Mouse (Mus musculus): ENCODE results near the gene Lyzl4. TPM values are rescaled to one million over a fixed set of nuclear protein-coding genes. Genes with fewer than 3 reads are reported as not detected.

Lyzl4 gene
- total RNA-seq, 2 experiments from 2014 or later: not detected

GRCm38 (mm10) chr9:121656322-121656721 is 14.4 kb upstream of the Lyzl4 start:
- no peak for ATAC-seq (replicated peaks; ENCODE audit: poor library complexity, severe bottlenecking)

DNA sequence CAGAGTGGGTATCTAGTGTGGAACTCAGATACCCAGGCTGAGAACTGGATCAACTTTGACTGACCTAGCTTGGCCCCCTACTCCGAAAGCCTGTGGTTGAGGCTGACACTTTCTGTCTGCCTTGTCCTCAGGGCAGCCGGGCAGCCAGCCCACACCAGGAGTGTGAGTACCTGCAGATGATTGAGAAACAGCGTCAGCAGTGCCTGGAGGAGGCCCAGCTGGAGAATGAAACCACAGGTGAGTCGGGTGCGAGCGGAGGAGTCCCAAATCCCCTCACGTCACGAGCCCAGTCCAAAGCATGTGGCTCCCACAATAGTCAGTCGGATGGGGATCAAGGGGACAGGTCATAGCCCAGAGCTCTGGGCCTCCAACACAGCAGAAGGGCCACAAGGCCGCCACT is 11.8 kb upstream of the Lyzl4 start:
- ATAC-seq (replicated peaks; ENCODE audit: poor library complexity, severe bottlenecking): no peak

DNA sequence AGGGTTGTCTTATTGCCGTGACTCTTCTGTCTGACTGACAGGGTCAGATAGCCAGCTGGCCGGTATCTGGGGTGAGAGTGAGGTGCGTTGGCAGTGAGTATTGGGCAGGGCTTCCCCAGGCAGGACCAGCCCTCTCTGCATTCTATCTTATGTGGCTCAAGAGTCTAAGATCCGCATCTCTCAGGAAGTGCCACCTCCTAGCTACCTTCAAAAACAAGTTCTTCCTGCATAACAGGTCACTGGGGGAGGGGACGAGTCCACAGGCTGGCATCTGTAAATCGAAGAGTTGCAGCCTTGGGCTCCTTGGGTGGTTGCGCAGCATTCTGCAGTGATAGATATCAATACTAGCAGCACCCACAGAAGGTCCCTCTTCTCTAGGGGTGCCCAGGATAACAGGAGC is 5.1 kb upstream of the Lyzl4 start:
- ATAC-seq (replicated peaks; ENCODE audit: poor library complexity, severe bottlenecking): no peak

- ATAC-seq (replicated peaks; ENCODE audit: poor library complexity, severe bottlenecking): no peak
Observed at GRCm38 (mm10) chr9:121644855-121645254, 3.0 kb upstream of the Lyzl4 start.

- ATAC-seq (replicated peaks; ENCODE audit: poor library complexity, severe bottlenecking): peak; percentile 34
Observed at GRCm38 (mm10) chr9:121642401-121643181, 695 bp upstream of the Lyzl4 start, which contains the start of gene Vipr1. Gene Vipr1, plus strand, starts transcription at chr9:121642716.

- peak; percentile 13; the same call in 1 of the 2 replicates for ATAC-seq (replicated peaks; ENCODE audit: poor library complexity, severe bottlenecking)
Observed at GRCm38 (mm10) chr9:121641235-121641915, 521 bp downstream of the Lyzl4 start.

GRCm38 (mm10) chr9:121639790-121640189 is 2.1 kb downstream of the Lyzl4 start:
- no peak for ATAC-seq (replicated peaks; ENCODE audit: poor library complexity, severe bottlenecking)

GRCm38 (mm10) chr9:121635835-121636576 is 5.9 kb downstream of the Lyzl4 start:
- peak; percentile 80 for ATAC-seq (replicated peaks; ENCODE audit: poor library complexity, severe bottlenecking)

DNA sequence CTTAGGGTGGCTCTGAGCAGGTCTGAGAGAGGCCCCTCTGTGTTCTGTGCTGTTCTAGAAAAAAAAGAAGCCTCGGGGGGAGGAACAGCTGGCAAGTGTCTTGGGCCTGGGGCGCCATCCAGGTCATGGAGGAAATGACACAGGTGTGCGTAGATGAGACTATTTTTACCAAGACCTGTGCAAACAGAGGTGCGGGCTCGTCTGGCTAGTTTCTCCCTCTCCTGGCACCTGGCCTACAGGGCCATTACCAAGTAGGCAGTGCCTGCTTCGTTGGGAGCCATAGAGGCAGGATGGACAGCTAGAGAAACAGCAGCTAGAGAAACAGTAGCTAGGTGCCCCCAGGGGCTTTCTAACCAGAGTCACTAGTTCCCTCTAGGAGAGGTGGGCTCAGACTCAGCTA is 8.6 kb downstream of the Lyzl4 start:
- no peak for ATAC-seq (replicated peaks; ENCODE audit: poor library complexity, severe bottlenecking)

DNA sequence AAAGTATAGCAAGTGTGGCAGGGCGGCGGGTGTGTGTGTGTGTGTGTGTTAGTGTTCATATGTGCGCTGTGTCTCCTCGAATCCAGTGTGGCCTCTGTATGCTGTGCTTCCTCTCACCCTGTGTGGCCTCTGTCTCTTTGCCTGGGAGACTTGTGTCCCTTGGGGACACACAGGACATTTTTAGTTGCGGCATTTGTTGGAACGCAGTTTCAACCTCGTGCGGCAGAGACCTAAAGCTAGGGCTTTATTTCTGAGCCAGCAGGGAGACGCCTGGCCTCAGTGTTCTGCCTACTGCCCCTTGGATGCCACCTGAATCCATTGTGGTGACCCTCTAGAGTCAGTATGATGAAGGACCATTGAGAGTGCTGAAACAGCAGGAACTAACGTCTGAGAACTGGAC is 9.0 kb downstream of the Lyzl4 start:
- no peak for ATAC-seq (replicated peaks; ENCODE audit: poor library complexity, severe bottlenecking)

DNA sequence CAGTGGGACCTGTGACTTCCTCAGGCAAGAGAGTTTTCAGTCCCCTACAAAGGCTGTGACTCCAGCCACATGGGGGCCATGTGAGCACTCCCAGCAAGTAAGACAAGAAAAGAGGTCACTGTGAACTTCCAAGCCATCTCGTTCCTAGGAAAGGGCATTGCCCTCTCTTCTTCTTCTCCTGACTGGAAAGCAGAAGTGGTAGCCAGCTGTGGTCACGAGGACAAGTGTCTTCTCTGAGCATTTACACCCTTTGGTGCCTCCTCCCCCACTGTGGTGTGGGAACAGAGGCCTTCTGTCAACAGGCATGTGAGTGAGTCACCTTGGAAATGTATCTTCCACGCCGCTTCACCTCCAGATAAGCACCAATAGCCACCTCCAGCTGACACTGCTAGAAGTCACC is 9.9 kb downstream of the Lyzl4 start:
- peak; percentile 83 for ATAC-seq (replicated peaks; ENCODE audit: poor library complexity, severe bottlenecking)

- ATAC-seq (replicated peaks; ENCODE audit: poor library complexity, severe bottlenecking): no peak
Observed at GRCm38 (mm10) chr9:121630627-121631026, 11.3 kb downstream of the Lyzl4 start.

- no peak for ATAC-seq (replicated peaks; ENCODE audit: poor library complexity, severe bottlenecking)
Observed at GRCm38 (mm10) chr9:121624920-121625319, 17.0 kb downstream of the Lyzl4 start.

DNA sequence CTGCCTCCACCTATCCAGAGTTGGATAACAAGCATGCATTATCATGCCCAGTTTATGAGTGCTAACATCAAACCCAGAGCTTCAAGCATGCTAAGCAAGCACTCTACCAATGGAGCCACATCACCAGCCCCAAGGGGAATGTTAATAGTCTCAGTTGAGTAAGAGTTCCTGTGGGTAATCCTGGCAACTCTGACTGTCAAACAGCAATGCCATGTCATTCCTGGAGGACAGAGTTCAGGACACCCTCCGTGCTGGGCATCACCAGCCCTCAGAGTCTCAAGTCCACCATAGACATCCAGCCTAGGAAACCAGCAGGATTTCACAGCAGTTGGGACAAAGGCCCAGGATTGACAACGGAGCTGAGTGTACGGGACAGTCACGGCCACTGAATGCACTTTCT is 18.7 kb downstream of the Lyzl4 start:
- ATAC-seq (replicated peaks; ENCODE audit: poor library complexity, severe bottlenecking): no peak

DNA sequence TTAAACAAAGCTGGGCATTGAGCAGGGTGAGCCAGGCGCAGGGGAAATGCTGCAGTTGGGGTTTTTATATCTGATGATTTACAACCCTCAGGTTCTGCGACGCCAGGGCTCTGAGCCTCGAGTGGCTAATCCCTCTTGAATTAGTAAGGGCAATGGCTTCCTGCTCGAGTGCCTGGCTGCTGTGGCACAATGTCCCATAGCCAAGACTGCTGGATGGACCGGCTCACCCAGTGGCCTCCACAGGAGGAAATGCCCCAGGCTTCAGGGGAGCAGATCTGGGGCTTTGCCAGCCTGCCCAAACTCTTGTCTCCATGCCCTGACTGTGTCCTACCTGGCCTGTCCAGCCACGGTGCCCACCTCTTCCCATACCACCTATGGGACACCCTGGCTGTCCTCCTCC is 22.5 kb downstream of the Lyzl4 start:
- no peak for ATAC-seq (replicated peaks; ENCODE audit: poor library complexity, severe bottlenecking)

DNA sequence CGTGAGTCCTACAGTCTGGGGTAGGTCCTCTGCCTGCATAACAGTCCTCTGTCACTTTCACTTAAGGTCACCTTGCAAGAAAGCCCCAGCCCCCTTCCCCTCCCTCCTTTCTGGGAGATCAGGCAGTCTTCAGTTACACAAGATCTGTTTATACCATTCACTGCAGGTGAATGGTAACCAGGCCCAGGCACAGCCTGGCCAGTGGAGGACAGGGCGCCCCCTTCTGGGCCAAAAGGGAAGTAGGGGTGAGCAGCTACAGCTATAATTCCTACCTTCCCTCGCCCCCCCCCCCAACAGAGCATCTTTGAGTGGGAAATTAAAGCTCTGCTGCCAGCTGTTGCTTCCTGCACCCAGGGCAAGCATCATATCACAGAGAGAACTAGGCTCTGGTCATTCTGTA is 25.4 kb downstream of the Lyzl4 start:
- peak; percentile 68; the same call in 1 of the 2 replicates for ATAC-seq (replicated peaks; ENCODE audit: poor library complexity, severe bottlenecking)

GRCm38 (mm10) chr9:121614241-121614757 is 27.6 kb downstream of the Lyzl4 start:
- ATAC-seq (replicated peaks; ENCODE audit: poor library complexity, severe bottlenecking): no peak

DNA sequence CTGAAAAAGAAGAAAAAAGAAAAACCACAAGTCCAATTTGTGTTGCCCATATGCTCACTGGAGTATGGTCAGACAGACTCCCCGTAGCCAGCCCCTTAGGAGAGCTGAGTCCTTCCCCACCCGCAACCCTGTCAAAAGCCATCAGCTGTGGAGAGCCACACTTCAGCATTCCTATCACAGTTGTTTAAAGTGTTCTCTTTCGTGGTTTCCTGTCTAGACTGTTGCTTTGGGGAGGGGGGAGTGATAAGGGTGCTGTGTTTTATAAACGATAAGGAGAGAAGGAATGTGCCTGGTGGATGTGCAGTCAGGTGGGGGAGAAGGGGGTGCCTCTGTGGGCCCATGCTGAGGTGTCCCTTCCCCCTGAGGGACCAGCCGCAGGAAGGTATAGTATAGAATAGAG is 28.7 kb downstream of the Lyzl4 start:
- ATAC-seq (replicated peaks; ENCODE audit: poor library complexity, severe bottlenecking): no peak

GRCm38 (mm10) chr9:121609381-121609780 is 32.5 kb downstream of the Lyzl4 start:
- peak; percentile 41 for ATAC-seq (replicated peaks; ENCODE audit: poor library complexity, severe bottlenecking)

DNA sequence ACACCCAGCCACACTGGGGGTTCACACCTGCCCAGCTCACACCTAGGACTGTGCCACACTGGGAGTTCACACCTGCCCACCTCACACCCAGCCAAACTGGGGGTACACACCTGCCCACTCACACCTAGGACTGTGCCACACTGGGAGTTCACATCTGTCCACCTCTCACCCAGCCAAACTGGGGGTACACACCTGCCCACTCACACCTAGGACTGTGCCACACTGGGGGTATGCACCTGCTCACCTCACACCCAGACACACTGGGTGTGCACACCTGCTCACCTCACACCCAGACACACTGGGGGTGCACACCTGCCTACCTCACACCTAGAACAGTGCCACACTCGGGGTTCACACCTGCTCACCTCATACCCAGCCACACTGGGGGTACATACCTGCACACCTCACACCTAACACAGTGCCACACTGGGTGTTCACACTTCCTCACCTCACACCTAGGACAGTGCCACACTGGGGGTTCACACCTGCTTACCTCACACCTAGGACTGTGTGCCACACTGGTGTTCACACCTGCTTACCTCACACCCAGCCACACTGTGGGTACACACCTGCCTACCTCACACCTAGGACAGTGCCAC is 35.3 kb downstream of the Lyzl4 start:
- ATAC-seq (replicated peaks; ENCODE audit: poor library complexity, severe bottlenecking): no peak

Measured in granulocyte monocyte progenitor cell, adult 5-6 weeks (primary cell).